In genomic region chr16:28753124-28753917, GRCm38 (mm10) we compare ENCODE assay signal across 8 mouse cellular contexts. TPM values are rescaled to one million over a fixed set of nuclear protein-coding genes. Genes with fewer than 3 reads are reported as not detected.
A peak's percentile ranks its signal among the peaks of the same experiment; 100 is the strongest.
DNase-seq lines count a peak whose midpoint lies in the region; ATAC-seq and TF ChIP-seq lines count a peak whose summit lies in the region.

No protein-coding gene starts in this region.

- no peaks in the 10 kb centered on the region for H3K36me3 ChIP-seq in lung, embryonic 14.5 days (ENCODE audit: insufficient read depth)
- no peaks in the 10 kb centered on the region for H3K36me3 ChIP-seq in forebrain, embryonic 11.5 days (ENCODE audit: control insufficient read depth, insufficient read depth, low read length)
- no peaks in the 10 kb centered on the region for H3K36me3 ChIP-seq in heart, embryonic 16.5 days (ENCODE audit: control insufficient read depth, insufficient read depth)

- H3K9ac ChIP-seq in lung, embryonic 14.5 days: peak overlapping the region; percentile 36
- H3K9ac ChIP-seq in forebrain, embryonic 11.5 days (ENCODE audit: low read length): peak overlapping the region; percentile 61
- H3K9ac ChIP-seq in heart, embryonic 16.5 days (ENCODE audit: low read length): peak overlapping the region; percentile 25; the same call in 1 of the 2 replicates

- no peak overlapping the region for H3K27ac ChIP-seq in lung, embryonic 14.5 days (ENCODE audit: low read depth)
- no peak overlapping the region for H3K27ac ChIP-seq in forebrain, embryonic 11.5 days (ENCODE audit: low read depth, low read length)
- no peak overlapping the region for H3K27ac ChIP-seq in heart, embryonic 16.5 days (ENCODE audit: low read length)

- peak; percentile 89 for DNase-seq in lung, embryonic 14.5 days
- DNase-seq in lung, postnatal 36 days: no peak
- DNase-seq in forebrain, embryonic 11.5 days (ENCODE audit: low spot score): peak; percentile 96
- peak; percentile 66 for DNase-seq in kidney, postnatal 14 days
- DNase-seq in liver: peak; percentile 70
- DNase-seq in ovary, postnatal 14 days (ENCODE audit: low spot score): peak; percentile 22
- no peak for DNase-seq in thymus, postnatal 10 days (ENCODE audit: low spot score in 2 of 2)

- peak overlapping the region; percentile 13 for H3K4me3 ChIP-seq in lung, embryonic 14.5 days (ENCODE audit: low read depth, low read length)
- peak overlapping the region; percentile 41 for H3K4me3 ChIP-seq in forebrain, embryonic 11.5 days (ENCODE audit: low read depth, low read length)
- H3K4me3 ChIP-seq in heart, embryonic 16.5 days (ENCODE audit: low read length): peak overlapping the region; percentile 49

- ATAC-seq in lung, embryonic 14.5 days (ENCODE audit: insufficient read depth): peak; percentile 97
- ATAC-seq in forebrain, embryonic 11.5 days (replicated peaks; ENCODE audit: low FRiP score): peak; percentile 97
- ATAC-seq in heart, embryonic 16.5 days (replicated peaks; ENCODE audit: extremely low read depth, insufficient read depth, low FRiP score): peak; percentile 92

- no peaks in the 10 kb centered on the region for H3K27me3 ChIP-seq in lung, embryonic 14.5 days (ENCODE audit: insufficient read depth, low read length)
- H3K27me3 ChIP-seq in forebrain, embryonic 11.5 days (ENCODE audit: control insufficient read depth, insufficient read depth, low read length): no peaks in the 10 kb centered on the region
- 0 out of 2 replicates have a peak, but pooled peaks cover 3% of the 10 kb centered on the region for H3K27me3 ChIP-seq in heart, embryonic 16.5 days (ENCODE audit: control insufficient read depth, insufficient read depth, low read length)

- peak overlapping the region; percentile 60 for H3K4me2 ChIP-seq in lung, embryonic 14.5 days
- H3K4me2 ChIP-seq in forebrain, embryonic 11.5 days (ENCODE audit: low read depth, low read length, severe bottlenecking): peak overlapping the region; percentile 81
- peak overlapping the region; percentile 78 for H3K4me2 ChIP-seq in heart, embryonic 16.5 days (ENCODE audit: low read depth, low read length)

- 1% methylated on average over 33 of the region's 33 CpGs for WGBS in lung, embryonic 14.5 days
- under 1% methylated on average over 33 of the region's 33 CpGs for WGBS in forebrain, embryonic 11.5 days
- WGBS in heart, embryonic 16.5 days: 1% methylated on average over 33 of the region's 33 CpGs

- no peaks in the 10 kb centered on the region for H3K9me3 ChIP-seq in lung, embryonic 14.5 days (ENCODE audit: low read depth, low read length)
- H3K9me3 ChIP-seq in forebrain, embryonic 11.5 days (ENCODE audit: control insufficient read depth, low read length): no peaks in the 10 kb centered on the region
- no peaks in the 10 kb centered on the region for H3K9me3 ChIP-seq in heart, embryonic 16.5 days (replicated peaks; ENCODE audit: control insufficient read depth, low read length)

- TF ChIP-seq CTCF in lung, embryonic 14.5 days (IDR thresholded peaks at IDR 0.05; ENCODE audit: low read depth): no peak

- H3K4me1 ChIP-seq in lung, embryonic 14.5 days (ENCODE audit: insufficient read depth): no peaks in the 10 kb centered on the region
- no peaks in the 10 kb centered on the region for H3K4me1 ChIP-seq in forebrain, embryonic 11.5 days (replicated peaks; ENCODE audit: control insufficient read depth, insufficient read depth, low read length)
- H3K4me1 ChIP-seq in heart, embryonic 16.5 days (ENCODE audit: control insufficient read depth, insufficient read depth, low read length): peaks cover 6% of the 10 kb centered on the region; the same call in 1 of the 2 replicates

RNA-seq across cellular contexts. Expression of gene Fgf12, which starts 0.5 kb away (rescaled TPM):
- 1.6 TPM in 2 replicates for polyA plus RNA-seq in lung, embryonic 14.5 days (2014; fragmentation: Nextera tagmentation; extraction: Ambion mirVana)
- 1.8 and 3.3 TPM in 2 replicates for polyA plus RNA-seq in forebrain, embryonic 11.5 days (2014; fragmentation: Nextera tagmentation; extraction: Ambion mirVana)
- polyA plus RNA-seq in heart, embryonic 16.5 days (2015; fragmentation: Nextera tagmentation; extraction: Ambion mirVana): 21.5 and 42.6 TPM in 2 replicates

Comparison
In these comparisons a context has a peak if more than half of its experiments do, and no peak if none do; other contexts are left out.
1. DNase-seq: peak in lung, embryonic 14.5 days (single experiment), forebrain, embryonic 11.5 days (single experiment), kidney, postnatal 14 days (single experiment), liver (single experiment) and ovary, postnatal 14 days (single experiment); none in lung, postnatal 36 days (single experiment) and thymus, postnatal 10 days (0 of 2).
2. Peak in every context shown above with its lines, with median percentiles within 50 percentile points of each other: ATAC-seq, H3K4me2 ChIP-seq, H3K4me3 ChIP-seq and H3K9ac ChIP-seq.